Mouse (Mus musculus): ENCODE results near the gene Diexf. TPM values are rescaled to one million over a fixed set of nuclear protein-coding genes. Genes with fewer than 3 reads are reported as not detected.

Diexf gene
- polyA plus RNA-seq, 2 experiments = 2.7 to 8.5 TPM

- Histone ChIP-seq H3K4me3 (ENCODE audit: insufficient read depth in 1 of 2, low read depth in 2 of 2, low read length in 2 of 2) (no peak overlapping the region), H3K27ac (no peak overlapping the region), H3K4me1 (replicated peaks; ENCODE audit: control insufficient read depth in 2 of 2, insufficient read depth in 2 of 2, low read length in 1 of 2) (no peaks in the 10 kb centered on the region), H3K27me3 (ENCODE audit: control insufficient read depth, insufficient read depth, low read length) (no peaks in the 10 kb centered on the region), H3K4me2 (ENCODE audit: low read depth) (no peak overlapping the region), H3K36me3 (replicated peaks; ENCODE audit: control insufficient read depth, insufficient read depth, low read depth) (no peaks in the 10 kb centered on the region), H3K9ac (replicated peaks) (no peak overlapping the region), H3K9me3 (ENCODE audit: control insufficient read depth, low read length) (no peaks in the 10 kb centered on the region)
- no peak for TF ChIP-seq EP300 (IDR thresholded peaks at IDR 0.05; ENCODE audit: low read depth)
- TF ChIP-seq CTCF (IDR thresholded peaks at IDR 0.05; ENCODE audit: low read depth) = no peak
- DNase-seq (ENCODE audit: low read depth in 3 of 3, low spot score in 3 of 3) (no peak), ATAC-seq (ENCODE audit: insufficient read depth) (no peak)
- 61% methylated on average over 4 of the region's 4 CpGs for WGBS (ENCODE audit: insufficient replicate concordance)
Observed at GRCm38 (mm10) chr1:193086111-193086841, 43.8 kb downstream of the Diexf start.

GRCm38 (mm10) chr1:193085541-193086020 is 44.5 kb downstream of the Diexf start:
- no peak for TF ChIP-seq CTCF (IDR thresholded peaks at IDR 0.05; ENCODE audit: low read depth)
- TF ChIP-seq EP300 (IDR thresholded peaks at IDR 0.05; ENCODE audit: low read depth) = no peak

GRCm38 (mm10) chr1:193084016-193084415 is 46.1 kb downstream of the Diexf start:
- Histone ChIP-seq H3K4me1 (replicated peaks; ENCODE audit: control insufficient read depth in 2 of 2, insufficient read depth in 2 of 2, low read length in 1 of 2) (no peaks in the 10 kb centered on the region), H3K27me3 (ENCODE audit: control insufficient read depth, insufficient read depth, low read length) (no peaks in the 10 kb centered on the region; the same call in 1 of the 2 replicates), H3K36me3 (replicated peaks; ENCODE audit: control insufficient read depth, insufficient read depth, low read depth) (no peaks in the 10 kb centered on the region), H3K4me2 (ENCODE audit: low read depth) (no peak overlapping the region), H3K9ac (replicated peaks) (no peak overlapping the region), H3K4me3 (ENCODE audit: insufficient read depth in 1 of 2, low read depth in 2 of 2, low read length in 2 of 2) (no peak overlapping the region), H3K9me3 (ENCODE audit: control insufficient read depth, low read length) (no peaks in the 10 kb centered on the region), H3K27ac (no peak overlapping the region)
- DNase-seq (ENCODE audit: low read depth in 3 of 3, low spot score in 3 of 3) (peak in 2 of 3 experiments; percentile 7 to 11), ATAC-seq (ENCODE audit: insufficient read depth) (no peak)
- WGBS (ENCODE audit: insufficient replicate concordance) = 59% methylated on average over 1 of the region's 1 CpGs
- TF ChIP-seq EP300 (IDR thresholded peaks at IDR 0.05; ENCODE audit: low read depth) = no peak
- TF ChIP-seq CTCF (IDR thresholded peaks at IDR 0.05; ENCODE audit: low read depth) = peak; percentile 41; the same call in 1 of the 2 replicates

More at GRCm38 (mm10) chr1:193085541-193086020, 44.5 kb downstream of the Diexf start:
- 44% methylated on average over 5 of the region's 5 CpGs for WGBS (ENCODE audit: insufficient replicate concordance)
- no peak for ATAC-seq (ENCODE audit: insufficient read depth)
- Histone ChIP-seq H3K27ac (no peak overlapping the region), H3K27me3 (ENCODE audit: control insufficient read depth, insufficient read depth, low read length) (no peaks in the 10 kb centered on the region), H3K9me3 (ENCODE audit: control insufficient read depth, low read length) (no peaks in the 10 kb centered on the region), H3K4me1 (replicated peaks; ENCODE audit: control insufficient read depth in 2 of 2, insufficient read depth in 2 of 2, low read length in 1 of 2) (no peaks in the 10 kb centered on the region), H3K4me2 (ENCODE audit: low read depth) (no peak overlapping the region), H3K4me3 (ENCODE audit: insufficient read depth in 1 of 2, low read depth in 2 of 2, low read length in 2 of 2) (no peak overlapping the region), H3K36me3 (replicated peaks; ENCODE audit: control insufficient read depth, insufficient read depth, low read depth) (no peaks in the 10 kb centered on the region), H3K9ac (replicated peaks) (no peak overlapping the region)
- DNase-seq (ENCODE audit: low read depth in 3 of 3, low spot score in 3 of 3) = no peak

GRCm38 (mm10) chr1:193083051-193083450 is 47.0 kb downstream of the Diexf start:
- Histone ChIP-seq H3K27ac (no peak overlapping the region), H3K4me2 (ENCODE audit: low read depth) (no peak overlapping the region), H3K36me3 (replicated peaks; ENCODE audit: control insufficient read depth, insufficient read depth, low read depth) (no peaks in the 10 kb centered on the region), H3K27me3 (ENCODE audit: control insufficient read depth, insufficient read depth, low read length) (no peaks in the 10 kb centered on the region; the same call in 1 of the 2 replicates), H3K9ac (replicated peaks) (no peak overlapping the region), H3K4me1 (replicated peaks; ENCODE audit: control insufficient read depth in 2 of 2, insufficient read depth in 2 of 2, low read length in 1 of 2) (no peaks in the 10 kb centered on the region), H3K4me3 (ENCODE audit: insufficient read depth in 1 of 2, low read depth in 2 of 2, low read length in 2 of 2) (no peak overlapping the region), H3K9me3 (ENCODE audit: control insufficient read depth, low read length) (no peaks in the 10 kb centered on the region)
- DNase-seq (ENCODE audit: low read depth in 3 of 3, low spot score in 3 of 3) (no peak), ATAC-seq (ENCODE audit: insufficient read depth) (no peak)
- WGBS (ENCODE audit: insufficient replicate concordance) = 72% methylated on average over 7 of the region's 7 CpGs
- no peak for TF ChIP-seq CTCF (IDR thresholded peaks at IDR 0.05; ENCODE audit: low read depth)
- TF ChIP-seq EP300 (IDR thresholded peaks at IDR 0.05; ENCODE audit: low read depth) = no peak

- no peaks in the 10 kb centered on the region; the same call in 1 of the 2 replicates for H3K27me3 ChIP-seq (ENCODE audit: control insufficient read depth, insufficient read depth, low read length)
- no peaks in the 10 kb centered on the region for H3K9me3 ChIP-seq (ENCODE audit: control insufficient read depth, low read length)
- no peaks in the 10 kb centered on the region for H3K36me3 ChIP-seq (replicated peaks; ENCODE audit: control insufficient read depth, insufficient read depth, low read depth)
- H3K9ac ChIP-seq (replicated peaks) = no peak overlapping the region
- H3K27ac ChIP-seq = no peak overlapping the region
- no peak overlapping the region for H3K4me3 ChIP-seq (ENCODE audit: insufficient read depth in 1 of 2, low read depth in 2 of 2, low read length in 2 of 2)
- DNase-seq (ENCODE audit: low read depth in 3 of 3, low spot score in 3 of 3) (no peak), ATAC-seq (ENCODE audit: insufficient read depth) (no peak)
- no peak for TF ChIP-seq EP300 (IDR thresholded peaks at IDR 0.05; ENCODE audit: low read depth)
- no peak for TF ChIP-seq CTCF (IDR thresholded peaks at IDR 0.05; ENCODE audit: low read depth)
- 64% methylated on average over 10 of the region's 10 CpGs for WGBS (ENCODE audit: insufficient replicate concordance)
- H3K4me2 ChIP-seq (ENCODE audit: low read depth) = no peak overlapping the region
- no peaks in the 10 kb centered on the region for H3K4me1 ChIP-seq (replicated peaks; ENCODE audit: control insufficient read depth in 2 of 2, insufficient read depth in 2 of 2, low read length in 1 of 2)
Observed at GRCm38 (mm10) chr1:193082311-193082921, 47.7 kb downstream of the Diexf start.

Data from liver, embryonic 14.5 days (tissue).